Mouse (Mus musculus): ENCODE data around the gene Slc27a2. TPM values are rescaled to one million over a fixed set of nuclear protein-coding genes. Genes with fewer than 3 reads are reported as not detected.
"Not testable (repeated sequence)": the region's sequence is repeated elsewhere in the genome, so short reads cannot be mapped to it uniquely, and the experiment has no call there.

Slc27a2 gene
- 10 to 100 TPM; 15.3 to 15.9 TPM for total RNA-seq (2021)
- long read RNA-seq, experiment 1, transcript Slc27a2-201 (10 exons, 2,918 nt) = major isoform, 5 of 9 reads
- long read RNA-seq, experiment 1, partial matches to known transcripts = 1 of 9 reads
- long read RNA-seq, experiment 1, other reads (novel, unspliced or antisense) = 3 of 9 reads
- long read RNA-seq, experiment 2, transcript Slc27a2-201 (10 exons, 2,918 nt) = major isoform, 12 of 16 reads
- long read RNA-seq, experiment 2, partial matches to known transcripts = 1 of 16 reads
- long read RNA-seq, experiment 2, other reads (novel, unspliced or antisense) = 3 of 16 reads

DNA sequence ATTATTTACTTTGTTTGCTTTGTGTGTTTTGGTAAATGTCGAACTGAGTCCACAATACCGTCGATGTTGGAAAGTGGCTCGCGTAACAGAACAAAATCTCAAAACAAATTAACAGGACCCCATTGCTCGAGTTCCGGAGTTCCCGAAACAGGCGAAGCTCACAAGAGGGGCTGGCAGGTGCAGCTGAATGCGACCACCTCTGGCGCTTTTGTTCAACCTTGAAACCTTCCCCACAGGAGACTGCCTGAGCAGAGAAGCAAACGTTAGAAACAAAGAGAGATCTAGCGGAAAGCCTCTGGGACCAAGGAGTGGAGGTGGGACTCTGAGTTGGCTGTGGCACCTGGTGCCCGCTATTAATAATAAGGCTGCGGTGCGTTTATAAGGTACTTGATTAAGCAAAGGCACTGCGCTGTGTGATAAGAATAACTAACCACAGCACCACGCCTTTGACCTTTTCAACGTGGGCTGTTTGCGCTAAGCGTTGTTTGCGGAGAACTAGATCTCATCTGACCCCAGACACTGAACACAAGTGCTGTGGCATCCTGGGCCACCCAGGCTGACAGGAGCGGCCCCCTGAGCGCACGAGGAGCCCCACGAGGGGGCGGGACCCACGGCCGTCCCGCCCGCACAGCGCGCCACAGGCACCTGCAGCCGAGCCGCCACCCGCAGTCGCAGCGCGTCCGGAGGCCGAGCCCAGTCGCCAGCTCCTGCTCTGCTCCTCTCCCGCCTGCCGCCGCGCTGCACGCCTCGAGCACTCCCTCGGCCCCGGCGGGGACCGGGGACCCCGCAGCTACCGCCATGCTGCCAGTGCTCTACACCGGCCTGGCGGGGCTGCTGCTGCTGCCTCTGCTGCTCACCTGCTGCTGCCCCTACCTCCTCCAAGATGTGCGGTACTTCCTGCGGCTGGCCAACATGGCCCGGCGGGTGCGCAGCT lies at the start of gene Slc27a2:
Slc27a2 (plus strand) TSS at position 51 of the 934 bp plus-strand sequence.
- DNase-seq (ENCODE audit: low spot score in 2 of 2) = peak in 1 of 2 experiments; percentile 34
- peak within 1 kb of the TSS; percentile 71 for H3K4me3 ChIP-seq
- no peak for TF ChIP-seq CTCF (conservative IDR thresholded peaks at IDR 0.05)
- H3K27ac ChIP-seq = peak within 1 kb of the TSS; percentile 74

DNA sequence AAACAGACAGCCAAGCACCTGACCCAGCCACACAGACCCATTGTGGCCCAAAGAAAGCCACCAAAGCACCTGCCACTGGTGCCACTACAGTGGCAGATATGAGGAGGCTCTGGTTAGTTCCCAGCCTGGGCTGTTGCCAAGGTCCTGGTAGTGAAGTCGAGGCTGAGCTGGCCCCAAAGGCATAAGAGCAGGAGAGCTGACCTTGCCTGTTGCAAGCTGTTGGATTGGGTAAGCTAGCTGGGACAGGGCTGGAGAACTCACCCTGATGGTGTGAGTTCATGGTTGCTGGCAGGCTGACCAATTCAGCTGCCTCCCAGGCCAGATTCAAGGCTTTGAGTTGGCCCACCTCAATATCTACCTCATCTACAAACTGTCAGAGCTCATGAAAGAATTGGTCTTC lies 47.1 kb upstream of the Slc27a2 start:
- no peak for DNase-seq (ENCODE audit: low spot score in 2 of 2)
- H3K27ac ChIP-seq = no peak overlapping the region
- no peak overlapping the region for H3K4me3 ChIP-seq
- TF ChIP-seq CTCF (conservative IDR thresholded peaks at IDR 0.05) = no peak

DNA sequence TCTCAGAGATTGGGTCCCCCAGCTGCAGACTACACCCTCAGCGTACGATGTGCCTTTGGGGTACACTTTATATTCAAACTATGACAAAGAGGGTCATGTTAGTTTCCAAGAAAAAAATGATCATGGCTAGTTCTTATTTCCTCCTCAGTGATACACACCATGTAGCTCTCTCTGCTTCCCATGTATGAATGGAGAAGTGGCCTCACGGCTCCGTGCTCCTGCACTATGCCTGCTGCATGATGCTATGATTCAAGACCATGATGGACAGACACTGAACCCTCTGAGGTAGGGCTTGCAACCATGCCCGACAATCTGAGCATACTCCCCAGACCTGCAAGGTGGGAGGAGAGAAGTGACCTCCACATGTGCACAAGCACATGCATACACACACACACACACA lies 44.7 kb upstream of the Slc27a2 start:
- Histone ChIP-seq H3K4me3 (no peak overlapping the region), H3K27ac (no peak overlapping the region)
- no peak for TF ChIP-seq CTCF (conservative IDR thresholded peaks at IDR 0.05)
- DNase-seq (ENCODE audit: low spot score in 2 of 2) = no peak

DNA sequence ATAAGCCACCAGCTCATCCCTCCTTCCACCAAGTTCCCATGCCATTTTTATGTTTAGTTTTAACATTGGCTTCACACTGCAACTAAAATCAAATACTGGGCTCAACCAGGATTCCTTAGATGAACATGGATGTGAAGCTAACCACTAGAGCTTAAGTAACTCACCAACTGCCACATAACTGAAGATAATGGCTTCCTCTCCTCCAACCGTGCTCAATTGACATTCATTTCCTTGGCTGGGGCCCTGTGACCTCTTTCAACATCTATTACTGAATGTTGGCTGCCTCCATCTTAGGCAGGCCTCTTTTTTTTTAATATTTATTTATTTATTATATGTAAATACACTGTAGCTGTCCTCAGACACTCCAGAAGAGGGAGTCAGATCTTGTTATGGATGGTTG lies 44.0 kb upstream of the Slc27a2 start:
- Histone ChIP-seq H3K27ac (no peak overlapping the region), H3K4me3 (no peak overlapping the region)
- TF ChIP-seq CTCF (conservative IDR thresholded peaks at IDR 0.05) = no peak
- DNase-seq (ENCODE audit: low spot score in 2 of 2) = no peak

DNA sequence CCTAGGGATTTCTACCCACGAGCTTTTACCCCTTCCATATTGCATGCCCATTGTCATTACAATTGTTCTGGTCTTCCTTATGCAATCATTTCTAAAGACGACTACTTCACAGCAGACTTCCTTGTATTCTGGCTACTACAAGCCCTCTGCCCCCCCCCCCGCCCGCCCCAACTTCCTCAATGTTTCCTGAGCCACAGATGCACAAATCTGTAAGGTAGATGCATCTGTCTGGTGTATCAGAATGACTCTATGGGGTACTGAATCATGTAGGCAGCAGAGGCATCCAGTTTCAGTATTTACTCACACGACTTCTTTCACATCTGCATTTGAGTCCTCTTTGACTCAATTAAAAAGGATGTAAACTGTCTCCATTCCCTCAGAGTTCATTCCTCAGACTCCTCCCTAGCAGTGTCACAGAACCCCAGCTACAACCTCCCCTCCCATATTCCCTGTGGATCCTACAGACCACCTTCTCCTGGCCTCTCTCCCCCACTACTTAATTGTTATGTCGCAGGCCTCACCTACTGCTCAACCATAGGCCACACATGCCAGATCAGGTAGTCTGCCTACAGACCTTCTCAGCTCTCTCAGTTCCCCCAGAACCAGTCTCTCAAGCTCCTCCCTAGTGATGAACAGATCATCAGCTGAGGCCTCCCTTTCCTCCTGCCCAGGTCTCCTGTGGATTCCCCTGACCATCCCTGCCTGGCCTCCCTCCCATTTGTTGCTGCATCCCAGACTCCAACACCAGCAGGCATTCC lies 37.0 kb upstream of the Slc27a2 start:
- no peak for DNase-seq (ENCODE audit: low spot score in 2 of 2)
- TF ChIP-seq CTCF (conservative IDR thresholded peaks at IDR 0.05) = no peak
- Histone ChIP-seq H3K27ac (no peak overlapping the region), H3K4me3 (no peak overlapping the region)

DNA sequence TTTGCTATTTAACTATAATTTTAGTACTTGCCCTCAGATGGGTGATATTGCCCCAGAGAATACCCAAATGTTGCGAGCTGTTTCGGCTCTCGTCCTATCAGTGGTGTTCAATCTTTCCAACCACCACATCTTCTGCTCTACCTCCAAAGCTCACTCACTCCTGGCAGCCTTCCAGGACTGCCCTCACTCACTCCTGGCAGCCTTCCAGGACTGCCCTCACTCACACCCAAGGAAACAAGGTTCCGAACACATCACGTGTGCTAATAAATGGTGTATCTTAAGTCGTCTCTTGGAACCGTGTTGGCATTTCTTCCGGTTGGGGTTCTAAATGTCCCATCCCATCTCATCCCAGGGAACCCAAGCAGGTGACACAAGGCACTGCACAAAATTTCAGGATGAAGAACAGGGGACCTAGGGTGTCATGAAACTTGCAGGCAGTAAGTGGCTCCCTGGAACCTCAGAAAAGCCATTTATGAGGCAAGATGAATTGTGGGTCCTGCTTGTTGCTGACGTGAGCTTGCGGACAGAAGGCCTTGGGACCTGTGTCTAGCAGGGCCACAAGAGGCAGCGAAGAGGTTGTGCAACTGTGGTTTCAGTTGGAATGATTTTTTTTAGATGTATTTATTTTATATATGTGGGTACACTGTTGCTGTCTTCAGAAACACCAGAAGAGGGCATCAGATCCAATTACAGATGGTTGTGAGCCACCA lies 32.2 kb upstream of the Slc27a2 start:
- no peak overlapping the region for H3K4me3 ChIP-seq
- no peak for DNase-seq (ENCODE audit: low spot score in 2 of 2)
- H3K27ac ChIP-seq = no peak overlapping the region
- TF ChIP-seq CTCF (conservative IDR thresholded peaks at IDR 0.05) = no peak

DNA sequence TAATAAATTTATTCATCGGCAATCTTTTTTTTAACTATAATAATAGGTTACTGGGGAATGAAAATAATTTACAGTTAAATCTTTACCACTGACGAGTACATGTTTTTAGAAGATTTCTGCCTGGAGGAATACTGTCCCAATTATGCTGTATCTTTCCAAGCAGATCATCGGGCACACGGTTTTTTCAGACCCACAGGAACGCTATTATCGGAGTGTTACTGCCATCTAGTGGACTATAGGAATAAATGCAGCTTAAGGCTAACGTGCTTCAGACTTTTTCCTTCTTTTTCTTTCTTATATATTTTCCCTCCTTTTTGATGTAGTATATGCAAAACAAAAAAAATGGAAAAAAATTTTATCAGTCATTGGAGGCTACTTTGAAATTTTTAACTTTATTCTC lies 31.4 kb upstream of the Slc27a2 start:
- Histone ChIP-seq H3K4me3 (no peak overlapping the region), H3K27ac (no peak overlapping the region)
- peak; percentile 87 for TF ChIP-seq CTCF (conservative IDR thresholded peaks at IDR 0.05)
- DNase-seq (ENCODE audit: low spot score in 2 of 2) = peak; percentile 12 to 18

DNA sequence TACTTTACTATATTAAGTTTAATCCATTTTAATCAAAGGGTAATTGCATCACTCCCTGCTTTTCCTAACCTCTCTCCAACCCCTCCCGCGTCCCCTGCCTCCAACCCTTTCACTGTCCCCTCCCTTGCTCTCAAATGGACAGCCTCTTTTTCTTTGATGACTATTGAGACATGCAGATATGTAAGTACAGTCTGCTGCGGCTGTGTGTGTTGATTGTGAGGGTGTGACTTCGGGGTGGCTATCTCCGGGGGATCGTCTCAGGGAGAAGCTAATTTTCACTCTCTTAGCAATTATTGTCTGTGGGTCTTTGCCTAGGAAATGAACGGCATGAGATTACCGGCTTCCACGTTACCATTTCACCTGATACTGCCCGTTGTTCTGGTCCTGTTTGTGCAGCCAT lies 30.7 kb upstream of the Slc27a2 start:
- no peak for DNase-seq (ENCODE audit: low spot score in 2 of 2)
- Histone ChIP-seq H3K4me3 (no peak overlapping the region), H3K27ac (no peak overlapping the region)
- no peak for TF ChIP-seq CTCF (conservative IDR thresholded peaks at IDR 0.05)

DNA sequence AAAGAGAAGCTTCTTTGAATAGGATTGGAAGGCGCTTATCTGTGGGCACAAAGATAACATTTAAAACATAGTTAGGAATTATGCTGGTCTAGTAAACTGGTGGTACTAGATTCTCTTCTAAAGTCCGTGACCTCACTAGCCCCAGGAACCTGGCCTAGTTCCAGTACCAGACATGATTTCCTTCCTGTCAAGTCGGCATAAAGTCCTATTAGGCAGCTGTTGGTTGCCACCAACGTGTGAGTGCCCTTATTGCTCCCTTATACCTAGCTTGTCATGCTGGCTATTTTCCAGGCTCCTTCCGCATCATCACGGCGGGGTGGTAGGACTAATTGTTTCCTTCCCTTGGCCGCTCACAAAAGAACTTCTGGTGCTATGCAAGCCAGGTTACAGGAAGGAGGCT lies 30.2 kb upstream of the Slc27a2 start:
- no peak for DNase-seq (ENCODE audit: low spot score in 2 of 2)
- H3K27ac ChIP-seq = no peak overlapping the region
- H3K4me3 ChIP-seq = no peak overlapping the region
- TF ChIP-seq CTCF (conservative IDR thresholded peaks at IDR 0.05) = no peak

DNA sequence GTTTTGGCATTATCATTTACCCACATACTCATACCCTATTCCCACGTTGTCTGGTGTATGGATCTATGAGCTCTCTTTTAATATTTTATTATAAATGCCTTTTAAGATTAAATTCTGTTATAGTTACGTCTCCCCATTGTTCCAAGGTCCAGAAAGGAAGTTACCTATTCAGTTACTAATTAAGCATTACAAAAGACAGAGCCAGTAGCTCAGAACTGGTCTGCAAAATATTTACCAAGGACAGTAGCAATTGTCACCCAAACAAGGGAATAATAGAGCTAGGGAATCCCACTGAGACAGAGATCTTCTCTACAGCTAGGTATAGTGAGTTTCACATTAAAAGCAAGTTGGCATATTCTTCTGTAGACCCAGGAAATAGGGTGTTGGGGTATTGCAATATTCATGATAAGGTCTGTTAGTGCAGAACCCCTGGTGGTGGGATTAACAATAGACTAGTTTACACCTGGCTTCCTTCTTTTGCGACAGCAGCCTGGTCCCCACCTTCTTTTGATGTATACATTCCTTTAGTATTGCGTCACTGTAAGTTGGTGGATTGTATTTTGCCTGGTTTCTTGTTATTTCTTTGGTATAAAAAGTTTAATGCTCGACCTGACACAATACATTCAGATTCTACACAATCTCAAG lies 29.0 kb upstream of the Slc27a2 start:
- not testable (repeated sequence) for H3K4me3 ChIP-seq; H3K27ac ChIP-seq; DNase-seq (ENCODE audit: low spot score in 2 of 2)

DNA sequence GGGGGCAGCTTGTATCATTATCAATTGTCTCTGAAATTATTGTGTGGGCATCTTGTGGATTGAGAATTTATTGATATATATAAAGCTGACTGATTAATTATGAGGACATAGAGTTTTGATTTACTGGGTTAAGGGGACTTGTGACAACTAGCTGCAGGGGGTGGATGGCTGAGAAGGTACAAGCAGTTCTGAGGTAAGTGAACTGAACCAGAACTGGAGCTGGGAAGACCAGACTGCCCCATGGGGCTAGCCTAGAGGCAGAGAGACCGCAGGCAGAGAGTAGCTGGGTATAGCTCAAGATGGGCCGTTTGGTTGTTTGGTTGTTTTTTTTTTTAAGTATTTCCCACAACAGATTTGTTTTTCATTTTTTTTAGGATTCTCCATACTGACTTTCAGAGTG lies 27.9 kb upstream of the Slc27a2 start:
- Histone ChIP-seq H3K4me3 (no peak overlapping the region), H3K27ac (no peak overlapping the region)
- no peak for TF ChIP-seq CTCF (conservative IDR thresholded peaks at IDR 0.05)
- no peak for DNase-seq (ENCODE audit: low spot score in 2 of 2)

DNA sequence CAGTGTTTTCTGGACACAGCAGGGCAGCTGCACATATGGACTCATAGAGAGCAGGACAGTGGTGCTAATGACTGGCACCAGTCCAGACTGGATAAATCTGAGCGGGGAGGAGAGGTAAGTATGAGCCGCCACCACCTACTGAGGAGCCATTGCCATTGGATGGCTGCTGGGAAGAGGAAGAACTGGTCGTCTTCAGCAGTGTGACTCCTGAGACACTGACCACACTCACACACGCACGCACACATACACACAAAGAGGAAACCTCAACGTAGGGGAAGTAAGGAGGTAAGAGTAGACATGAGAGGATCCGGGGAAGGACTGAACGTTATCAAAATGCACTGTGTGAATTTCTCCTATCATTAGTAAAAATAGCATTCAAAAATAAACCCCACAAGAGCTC lies 24.7 kb upstream of the Slc27a2 start:
- Histone ChIP-seq H3K27ac (no peak overlapping the region), H3K4me3 (no peak overlapping the region)
- DNase-seq (ENCODE audit: low spot score in 2 of 2) = no peak
- no peak for TF ChIP-seq CTCF (conservative IDR thresholded peaks at IDR 0.05)
